Mouse (Mus musculus) hindbrain, postnatal 0 days (tissue): ENCODE measurements at regions not wholly inside any gene's neighbourhood (a gene's known extent, or its start where the extent isn't known, plus 50 kb on each side); places are given as distances from the start of the nearest gene placed in this dataset.

Experiments
- ATAC-seq: fragments of 200-750 bp; cut with Nextera tagmentation; 2 replicates; pipeline ENCODE4 v1.8.0; 2017; ENCODE audit warnings: mild to moderate bottlenecking, moderate TSS enrichment, moderate library complexity
- DNase-seq: peaks from one replicate; pipeline ENCODE4 v3.0.0-alpha.2; 2015; ENCODE audit warnings: low spot score
- H3K27ac ChIP-seq: fragments of 300-500 bp; sonication (generic); 2 replicates; pipeline ENCODE4 v1.5.1; 2014; ENCODE audit warnings: mild to moderate bottlenecking
- H3K27me3 ChIP-seq: fragments of 300-500 bp; sonication (generic); 2 replicates; pipeline ENCODE4 v1.6.1; 2014; ENCODE audit warnings: low read length, mixed read lengths; ENCODE audit not compliant: insufficient read depth
- H3K36me3 ChIP-seq: fragments of 300-500 bp; sonication (generic); 2 replicates; pipeline ENCODE4 v1.6.1; 2014; ENCODE audit warnings: low read length, mixed read lengths; ENCODE audit not compliant: insufficient read depth
- H3K4me1 ChIP-seq: fragments of 300-500 bp; sonication (generic); 2 replicates; pipeline ENCODE4 v1.6.1; 2014; ENCODE audit warnings: antibody characterized with exemption, low read length, mixed read lengths; ENCODE audit not compliant: insufficient read depth
- H3K4me2 ChIP-seq: fragments of 300-500 bp; sonication (generic); 2 replicates; pipeline ENCODE4 v1.6.1; 2014; ENCODE audit warnings: low read depth, mild to moderate bottlenecking, low read length, moderate library complexity, mixed read lengths
- H3K4me3 ChIP-seq: fragments of 300-500 bp; sonication (generic); 2 replicates; pipeline ENCODE4 v1.5.1; 2014; ENCODE audit warnings: low read length
- H3K9ac ChIP-seq: fragments of 300-500 bp; sonication (generic); replicated peaks from 2 replicates; pipeline ENCODE4 v1.6.1; 2014; ENCODE audit warnings: mild to moderate bottlenecking, low read length, moderate library complexity, mixed read lengths
- H3K9me3 ChIP-seq: fragments of 300-500 bp; sonication (generic); 2 replicates; pipeline ENCODE4 v1.6.1; 2016; ENCODE audit warnings: low read length, mixed read lengths
- CTCF ChIP-seq: IDR thresholded peaks from 2 replicates; pipeline ENCODE4 v1.5.1; 2016; ENCODE audit warnings: antibody characterized with exemption, control low read depth, low read depth
- WGBS: fragments of 180-500 bp; shearing (Covaris S2); extraction: QIAGEN DNeasy Blood & Tissue Kit; methylation state at CpG from one replicate; pipeline ENCODE4 v1.1.7; 2014; 5-methylcytosine and 5-hydroxymethylcytosine counted together

DNA sequence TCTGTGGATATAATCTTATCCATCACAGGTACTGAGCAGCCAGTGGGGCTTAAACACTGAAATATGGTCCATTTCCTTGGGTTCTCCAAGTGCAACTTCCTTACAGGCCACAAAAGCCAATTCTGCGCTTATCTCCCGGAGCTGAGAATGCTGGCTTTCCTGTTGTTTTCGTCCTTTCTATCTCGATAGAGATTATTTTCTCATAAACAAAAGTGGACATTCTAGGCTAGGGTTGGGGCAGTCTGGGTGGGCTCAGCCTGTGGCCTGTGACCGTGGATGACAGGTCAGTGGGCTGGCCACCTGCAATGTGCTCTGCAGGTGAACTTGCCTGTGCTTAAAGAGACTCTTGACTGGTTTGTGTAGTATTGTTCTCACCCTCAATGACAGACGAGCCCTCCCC is 179.0 kb upstream of the Arglu1 start:
- H3K4me1 ChIP-seq: no peaks in the 10 kb centered on the region
- H3K36me3 ChIP-seq: no peaks in the 10 kb centered on the region
- no peaks in the 10 kb centered on the region for H3K27me3 ChIP-seq
- no peak overlapping the region for H3K27ac ChIP-seq
- WGBS: 62% methylated on average over 6 of the region's 6 CpGs
- DNase-seq: no peak
- ATAC-seq: no peak
- H3K9ac ChIP-seq: no peak overlapping the region
- H3K9me3 ChIP-seq: no peaks in the 10 kb centered on the region
- H3K4me3 ChIP-seq: no peak overlapping the region
- no peak overlapping the region for H3K4me2 ChIP-seq
- no peak for TF ChIP-seq CTCF

DNA sequence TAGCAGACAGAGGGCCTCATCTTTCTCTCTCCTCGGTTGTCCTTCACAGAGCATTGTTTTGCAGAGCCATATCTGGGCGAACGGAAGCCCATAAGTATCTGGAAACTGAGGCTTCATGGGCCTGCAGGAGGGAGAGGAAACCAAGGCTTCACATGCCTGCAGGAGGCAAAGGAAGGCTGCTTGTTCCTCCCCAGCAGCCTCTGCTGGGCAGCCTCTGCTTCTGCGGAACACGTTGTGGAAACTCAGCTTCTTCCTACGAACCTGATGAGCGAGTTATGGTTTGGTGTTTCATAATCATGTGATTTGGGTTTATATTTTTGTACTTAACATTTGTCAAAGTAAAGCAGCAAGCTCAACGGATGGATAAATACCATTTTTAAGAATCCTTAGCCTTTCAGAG is 177.6 kb upstream of the Arglu1 start:
- no peak overlapping the region for H3K9ac ChIP-seq
- H3K27ac ChIP-seq: no peak overlapping the region
- no peaks in the 10 kb centered on the region for H3K27me3 ChIP-seq
- peak; percentile 9; the same call in 1 of the 2 replicates for TF ChIP-seq CTCF
- no peaks in the 10 kb centered on the region for H3K36me3 ChIP-seq
- WGBS: 64% methylated on average over 8 of the region's 8 CpGs
- no peak overlapping the region for H3K4me3 ChIP-seq
- H3K4me2 ChIP-seq: no peak overlapping the region
- no peaks in the 10 kb centered on the region for H3K9me3 ChIP-seq
- ATAC-seq (no peak), DNase-seq (no peak)
- no peaks in the 10 kb centered on the region for H3K4me1 ChIP-seq

DNA sequence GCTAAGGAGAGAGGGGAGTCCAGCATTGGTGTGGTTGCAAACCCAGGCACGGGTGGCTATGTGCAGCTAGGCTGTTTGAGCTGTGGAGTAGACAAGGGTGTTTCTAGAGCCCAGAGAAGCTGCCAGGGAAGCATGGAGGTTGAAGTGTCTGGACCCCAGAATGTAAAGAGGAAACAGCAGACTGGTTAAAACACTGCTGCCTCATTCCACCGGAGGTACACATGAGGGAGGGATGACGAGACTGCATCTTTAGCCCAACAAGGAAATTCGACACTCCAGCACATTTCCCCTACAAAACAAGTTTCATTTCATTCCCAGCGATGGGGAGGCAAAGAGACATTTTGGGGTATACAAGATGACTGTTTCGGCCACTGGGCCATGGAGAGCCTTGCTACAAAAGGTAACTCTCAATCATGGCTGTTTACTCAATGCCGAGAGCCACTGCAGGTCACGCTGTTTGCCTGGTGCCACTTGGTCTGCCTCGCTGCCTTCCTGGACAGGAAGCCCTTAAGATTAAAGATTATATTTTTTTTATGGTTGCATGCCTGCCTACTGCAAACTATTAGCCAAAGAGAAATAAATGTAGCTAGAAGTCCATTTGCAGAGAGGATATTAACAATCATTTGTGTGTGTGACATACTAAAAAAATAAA is 176.9 kb upstream of the Arglu1 start:
- H3K36me3 ChIP-seq: no peaks in the 10 kb centered on the region
- 74% methylated on average over 9 of the region's 9 CpGs for WGBS
- no peak for ATAC-seq
- no peak for DNase-seq
- no peaks in the 10 kb centered on the region for H3K9me3 ChIP-seq
- H3K4me1 ChIP-seq: no peaks in the 10 kb centered on the region
- no peak overlapping the region for H3K9ac ChIP-seq
- H3K27me3 ChIP-seq: no peaks in the 10 kb centered on the region
- no peak overlapping the region for H3K4me3 ChIP-seq
- TF ChIP-seq CTCF: no peak
- no peak overlapping the region for H3K4me2 ChIP-seq
- H3K27ac ChIP-seq: no peak overlapping the region

DNA sequence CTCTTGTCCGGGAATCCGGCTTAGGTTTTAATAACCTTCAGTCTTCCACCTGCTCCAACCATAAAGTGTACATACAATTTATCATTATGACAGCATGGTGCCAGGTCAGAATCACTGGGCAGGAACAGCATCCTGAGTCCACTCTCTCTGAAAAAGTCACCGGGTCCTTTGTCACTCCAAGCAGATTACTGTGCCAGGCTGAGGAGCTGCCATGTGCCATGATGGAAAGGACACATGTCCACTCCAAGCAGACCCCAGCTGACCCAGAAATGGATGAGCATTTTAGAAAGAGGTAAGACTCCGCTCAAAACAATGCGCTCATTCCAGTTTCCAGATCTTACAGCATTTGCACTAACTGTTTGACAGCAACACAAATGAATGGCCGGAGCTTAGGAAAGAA is 172.4 kb upstream of the Arglu1 start:
- no peaks in the 10 kb centered on the region for H3K36me3 ChIP-seq
- H3K4me3 ChIP-seq: no peak overlapping the region
- 75% methylated on average over 6 of the region's 6 CpGs for WGBS
- no peak overlapping the region for H3K9ac ChIP-seq
- DNase-seq (no peak), ATAC-seq (no peak)
- H3K27ac ChIP-seq: no peak overlapping the region
- H3K9me3 ChIP-seq: no peaks in the 10 kb centered on the region
- H3K27me3 ChIP-seq: no peaks in the 10 kb centered on the region
- H3K4me2 ChIP-seq: no peak overlapping the region
- no peaks in the 10 kb centered on the region for H3K4me1 ChIP-seq
- TF ChIP-seq CTCF: no peak

DNA sequence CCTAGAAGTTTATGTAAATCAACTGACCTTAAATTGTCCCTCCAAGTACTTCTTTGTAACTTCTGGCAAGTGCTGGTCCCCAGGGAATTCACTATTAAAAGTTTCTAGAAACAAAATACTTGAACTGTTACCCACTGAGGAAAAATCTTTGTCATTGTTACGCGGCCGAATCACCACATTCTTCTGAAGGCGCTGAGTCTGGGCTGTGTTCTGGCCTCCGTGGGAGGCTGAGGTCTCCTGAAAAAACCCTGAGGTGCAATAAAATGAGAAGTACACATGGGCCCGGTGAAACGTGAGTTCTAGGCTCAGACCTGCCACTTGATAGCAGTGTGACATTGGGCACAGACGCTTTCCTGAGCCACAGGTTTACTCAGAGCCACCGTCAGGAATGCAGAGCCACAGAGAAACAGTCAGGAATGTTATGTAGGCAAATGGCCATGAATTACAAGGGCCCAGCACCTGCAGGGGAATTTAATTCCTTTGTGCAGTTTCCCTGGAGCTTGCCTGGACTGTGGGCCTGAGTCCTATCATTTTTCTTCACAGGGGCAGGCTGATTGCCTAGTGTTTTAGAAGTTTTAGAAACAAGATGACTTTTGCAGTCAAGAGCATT is 171.1 kb upstream of the Arglu1 start:
- no peaks in the 10 kb centered on the region for H3K36me3 ChIP-seq
- 48% methylated on average over 9 of the region's 9 CpGs for WGBS
- no peak overlapping the region for H3K9ac ChIP-seq
- DNase-seq: no peak
- no peaks in the 10 kb centered on the region for H3K27me3 ChIP-seq
- H3K4me1 ChIP-seq: no peaks in the 10 kb centered on the region
- ATAC-seq: no peak
- H3K9me3 ChIP-seq: no peaks in the 10 kb centered on the region
- H3K27ac ChIP-seq: no peak overlapping the region
- no peak overlapping the region for H3K4me2 ChIP-seq
- no peak for TF ChIP-seq CTCF
- no peak overlapping the region for H3K4me3 ChIP-seq

DNA sequence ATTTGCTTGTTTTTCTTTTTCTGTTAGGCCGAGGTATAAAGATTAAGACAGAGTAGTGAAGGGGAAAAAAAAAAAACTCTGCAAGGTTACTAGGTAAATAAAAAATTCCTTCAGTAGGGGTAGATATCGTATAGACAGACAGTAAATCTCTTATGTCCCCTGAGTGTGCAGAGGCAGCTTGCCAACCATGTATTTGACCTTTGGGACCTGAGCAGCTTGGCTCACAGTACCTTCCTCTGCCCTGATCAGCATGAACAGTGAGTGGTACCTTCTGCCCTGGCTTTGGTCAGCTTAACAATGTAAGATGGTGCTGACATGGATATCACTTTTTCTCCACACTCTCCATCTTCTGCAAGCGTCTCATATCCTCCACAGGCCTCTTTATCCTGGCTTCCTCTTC is 168.3 kb upstream of the Arglu1 start:
- no peaks in the 10 kb centered on the region for H3K36me3 ChIP-seq
- no peak for ATAC-seq
- TF ChIP-seq CTCF: no peak
- no peak for DNase-seq
- no peak overlapping the region for H3K27ac ChIP-seq
- H3K9me3 ChIP-seq: no peaks in the 10 kb centered on the region
- H3K4me1 ChIP-seq: no peaks in the 10 kb centered on the region
- no peak overlapping the region for H3K4me2 ChIP-seq
- no peak overlapping the region for H3K9ac ChIP-seq
- no peak overlapping the region for H3K4me3 ChIP-seq
- H3K27me3 ChIP-seq: no peaks in the 10 kb centered on the region
- 62% methylated on average over 3 of the region's 3 CpGs for WGBS

DNA sequence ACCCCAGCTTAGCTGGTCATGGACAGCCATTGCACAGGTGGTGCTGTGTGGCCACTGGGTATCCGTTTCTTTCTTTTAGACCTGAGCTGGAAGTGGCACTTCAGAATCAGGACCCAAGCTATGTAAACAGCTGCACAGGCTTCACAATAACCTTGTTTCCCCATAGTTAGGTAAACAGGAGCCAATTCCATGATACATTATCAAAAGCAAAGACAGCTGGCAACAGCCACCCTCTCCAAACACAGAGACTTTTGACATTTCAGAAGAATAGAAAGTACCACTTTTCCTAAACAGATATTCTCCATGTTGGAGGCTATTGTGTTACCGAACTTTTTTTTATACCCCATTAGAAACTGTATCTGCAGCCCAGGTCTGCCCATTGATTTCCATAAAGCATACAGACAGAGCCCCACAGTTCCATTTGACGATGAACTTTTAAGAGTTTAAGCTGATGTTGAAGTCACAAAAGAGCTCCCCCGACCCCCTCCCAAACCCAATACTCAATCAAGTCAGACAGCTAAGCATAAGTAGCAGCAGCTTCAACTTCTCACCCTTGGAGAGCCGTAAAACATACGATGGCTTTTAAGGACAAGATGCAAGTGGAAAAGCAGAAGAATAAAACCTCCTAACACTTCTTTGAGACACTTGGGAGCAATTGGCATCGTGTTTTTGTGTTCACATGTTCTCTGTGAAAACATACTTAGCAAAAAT is 162.5 kb upstream of the Arglu1 start:
- Histone ChIP-seq H3K36me3 (no peaks in the 10 kb centered on the region), H3K27ac (no peak overlapping the region), H3K9ac (no peak overlapping the region), H3K27me3 (no peaks in the 10 kb centered on the region), H3K4me3 (no peak overlapping the region), H3K9me3 (no peaks in the 10 kb centered on the region), H3K4me1 (no peaks in the 10 kb centered on the region), H3K4me2 (no peak overlapping the region)
- DNase-seq (no peak), ATAC-seq (no peak)
- WGBS: 46% methylated on average over 7 of the region's 7 CpGs
- TF ChIP-seq CTCF: no peak
